Mouse (Mus musculus) bone marrow, adult 2 months (tissue): ENCODE measurements around the gene Plk5.

ENCODE experiments used
- CTCF ChIP-seq: fragments of 200-500 bp; IDR thresholded peaks from 2 replicates; pipeline ENCODE4 v1.5.1; 2011; ENCODE audit warnings: low read length, control low read depth; ENCODE audit not compliant: control insufficient read depth, insufficient read depth
- POLR2A ChIP-seq: fragments of 200-500 bp; IDR thresholded peaks from 2 replicates; pipeline ENCODE4 v1.6.1; 2011; ENCODE audit warnings: low read depth, mild to moderate bottlenecking, control low read depth, low read length, borderline replicate concordance; ENCODE audit not compliant: control insufficient read depth

- TF ChIP-seq POLR2A (no peak), CTCF (no peak)
Observed at GRCm38 (mm10) chr10:80396822-80397523, 40.7 kb downstream of the Plk5 start.
